8 mouse cellular contexts compared by ENCODE assay signal in the genomic region with DNA sequence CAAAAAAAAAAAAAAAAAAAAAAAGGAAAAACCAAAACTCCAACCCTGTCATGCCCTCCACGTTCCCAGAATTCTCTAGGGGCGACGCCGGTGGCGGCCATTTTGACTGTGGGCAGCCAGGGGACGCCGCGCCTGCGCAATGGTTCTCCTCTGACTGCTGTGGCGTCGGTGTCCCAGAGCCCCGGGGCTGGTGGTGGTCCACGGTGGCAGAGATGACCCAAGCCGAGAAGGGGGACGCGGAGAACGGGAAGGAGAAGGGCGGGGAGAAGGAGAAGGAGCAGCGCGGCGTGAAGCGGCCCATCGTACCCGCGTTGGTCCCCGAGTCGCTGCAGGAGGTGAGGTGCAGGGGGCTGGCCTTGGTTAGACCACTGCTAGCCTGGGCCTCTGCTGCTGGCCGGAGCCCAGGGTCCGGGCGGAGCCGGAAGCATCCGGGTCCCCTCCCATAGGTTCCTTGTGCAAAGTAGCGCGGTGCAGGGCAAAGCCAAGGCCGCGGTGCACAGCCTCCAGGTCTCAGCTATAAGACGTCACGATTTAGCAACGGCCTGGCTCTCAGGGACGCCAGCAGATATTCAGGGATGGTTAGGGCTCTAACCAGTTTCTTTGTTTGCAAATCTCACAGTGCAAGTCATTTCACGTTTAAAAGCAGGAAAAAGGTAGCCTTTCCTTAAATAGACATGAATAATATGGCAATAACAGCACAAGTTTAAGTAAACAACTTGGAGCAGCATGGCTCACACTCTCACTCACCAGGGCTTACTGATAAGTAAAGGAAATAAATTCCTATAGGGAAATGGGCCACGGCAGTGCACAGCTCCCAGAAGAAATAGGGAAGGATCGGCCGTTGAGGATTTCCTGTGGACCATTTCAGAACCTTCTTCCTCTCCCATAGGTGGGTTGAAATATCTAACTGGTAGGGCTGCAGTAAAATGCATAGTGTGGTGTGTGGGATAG. TPM values are rescaled to one million over a fixed set of nuclear protein-coding genes. Genes with fewer than 3 reads are reported as not detected.
DNase-seq lines count a peak whose midpoint lies in the region; ATAC-seq lines count a peak whose summit lies in the region.

Actr8 (plus strand) TSS at position 84 of the 951 bp plus-strand sequence.

- peaks cover 57% of the 10 kb centered on the region for H3K36me3 ChIP-seq in heart, embryonic 13.5 days
- H3K36me3 ChIP-seq in liver, embryonic 12.5 days, result peaks cover 58% of the 10 kb centered on the region
- H3K36me3 ChIP-seq in stomach, embryonic 15.5 days, result peaks cover 33% of the 10 kb centered on the region

- peak within 1 kb of the TSS; percentile 63 for H3K4me3 ChIP-seq in heart, embryonic 13.5 days
- peak within 1 kb of the TSS; percentile 88 for H3K4me3 ChIP-seq in liver, embryonic 12.5 days
- peak within 1 kb of the TSS; percentile 88 for H3K4me3 ChIP-seq in stomach, embryonic 15.5 days (replicated peaks)

- H3K4me2 ChIP-seq in heart, embryonic 13.5 days, result peak within 1 kb of the TSS; percentile 90
- H3K4me2 ChIP-seq in liver, embryonic 12.5 days, result peak within 1 kb of the TSS; percentile 82
- peak within 1 kb of the TSS; percentile 65 for H3K4me2 ChIP-seq in stomach, embryonic 15.5 days

- peaks cover 10% of the 10 kb centered on the region for H3K4me1 ChIP-seq in heart, embryonic 13.5 days
- H3K4me1 ChIP-seq in liver, embryonic 12.5 days, result peaks cover 11% of the 10 kb centered on the region
- no peaks in the 10 kb centered on the region for H3K4me1 ChIP-seq in stomach, embryonic 15.5 days

- H3K9me3 ChIP-seq in heart, embryonic 13.5 days, result no peaks in the 10 kb centered on the region
- no peaks in the 10 kb centered on the region for H3K9me3 ChIP-seq in liver, embryonic 12.5 days (replicated peaks)
- H3K9me3 ChIP-seq in stomach, embryonic 15.5 days, result no peaks in the 10 kb centered on the region

- peak within 1 kb of the TSS; percentile 92 for H3K27ac ChIP-seq in heart, embryonic 13.5 days (replicated peaks)
- H3K27ac ChIP-seq in liver, embryonic 12.5 days, result peak within 1 kb of the TSS; percentile 85
- peak within 1 kb of the TSS; percentile 92 for H3K27ac ChIP-seq in stomach, embryonic 15.5 days

- peak; percentile 79 for DNase-seq in CD4-positive helper T cell, adult 2 months (ENCODE audit: low read depth, low spot score)
- DNase-seq in brain, embryonic 18.5 days (ENCODE audit: low read depth, low spot score), result peak; percentile 77
- peak; percentile 95 for DNase-seq in kidney, postnatal 10 days
- peak; percentile 73 to 76 for DNase-seq in natural killer cell, adult 2 months (ENCODE audit: low spot score in 2 of 2)

- no peaks in the 10 kb centered on the region for H3K27me3 ChIP-seq in heart, embryonic 13.5 days (replicated peaks)
- no peaks in the 10 kb centered on the region for H3K27me3 ChIP-seq in liver, embryonic 12.5 days (replicated peaks)
- no peaks in the 10 kb centered on the region for H3K27me3 ChIP-seq in stomach, embryonic 15.5 days (replicated peaks)

- WGBS in heart, embryonic 13.5 days, result 1% methylated on average over 43 of the region's 44 CpGs
- 1% methylated on average over 44 of the region's 44 CpGs for WGBS in liver, embryonic 12.5 days (ENCODE audit: insufficient replicate concordance)
- WGBS in stomach, embryonic 15.5 days, result under 1% methylated on average over 43 of the region's 44 CpGs

- H3K9ac ChIP-seq in heart, embryonic 13.5 days, result peak within 1 kb of the TSS; percentile 83
- H3K9ac ChIP-seq in liver, embryonic 12.5 days, result peak within 1 kb of the TSS; percentile 88
- peak within 1 kb of the TSS; percentile 80 for H3K9ac ChIP-seq in stomach, embryonic 15.5 days

- ATAC-seq in erythroid progenitor cell, adult 5-6 weeks (replicated peaks; ENCODE audit: low FRiP score, poor library complexity, severe bottlenecking), result peak; percentile 92
- ATAC-seq in heart, embryonic 13.5 days (ENCODE audit: extremely low read depth, insufficient number of reproducible peaks, low FRiP score, low TSS enrichment), result peak; percentile 86
- peak; percentile 94 for ATAC-seq in liver, embryonic 12.5 days
- peak; percentile 98 for ATAC-seq in stomach, embryonic 15.5 days (ENCODE audit: insufficient read depth, low FRiP score, low read depth)

RNA-seq across cellular contexts. Expression of gene Actr8, which starts in this region (rescaled TPM):
- total RNA-seq in erythroid progenitor cell, adult 5-6 weeks (2015; ENCODE audit: low replicate concordance), result 5.4 and 7.6 TPM in 2 replicates
- 4.0 and 9.2 TPM in 2 replicates for total RNA-seq in erythroid progenitor cell, adult 5-6 weeks (2017; ENCODE audit: low replicate concordance)
- polyA plus RNA-seq in heart, embryonic 13.5 days (2015; fragmentation: Nextera tagmentation; extraction: Ambion mirVana), result 46.7 and 53.5 TPM in 2 replicates
- polyA plus RNA-seq in liver, embryonic 12.5 days (2016; fragmentation: Nextera tagmentation; extraction: Ambion mirVana), result 32.5 and 36.3 TPM in 2 replicates
- 51.6 and 60.4 TPM in 2 replicates for polyA plus RNA-seq in stomach, embryonic 15.5 days (2015; fragmentation: Nextera tagmentation; extraction: Ambion mirVana)

Comparison
In these comparisons a context has a peak if more than half of its experiments do, and no peak if none do; other contexts are left out.
1. Peak in every context shown above with its lines: DNase-seq, ATAC-seq, H3K4me3 ChIP-seq and H3K27ac ChIP-seq.